Mouse (Mus musculus) heart, postnatal 0 days (tissue): ENCODE data around the gene Arl4a. TPM values are rescaled to one million over a fixed set of nuclear protein-coding genes. Genes with fewer than 3 reads are reported as not detected.

ENCODE experiments used
- ATAC-seq: fragments of 200-750 bp; cut with Nextera tagmentation; 2 replicates; pipeline ENCODE4 v1.8.0; 2017; ENCODE audit warnings: low read depth, moderate number of reproducible peaks, moderate library complexity; ENCODE audit not compliant: insufficient read depth
- DNase-seq: peaks from one replicate; pipeline ENCODE4 v3.0.0-alpha.2; 2016; ENCODE audit warnings: low spot score
- H3K27ac ChIP-seq: fragments of 300-500 bp; sonication (generic); 2 replicates; pipeline ENCODE4 v1.5.1; 2014; ENCODE audit warnings: low read depth, mild to moderate bottlenecking
- H3K27me3 ChIP-seq: fragments of 300-500 bp; sonication (generic); 2 replicates; pipeline ENCODE4 v1.6.1; 2014; ENCODE audit warnings: low read length, mixed read lengths; ENCODE audit not compliant: control insufficient read depth, insufficient read depth
- H3K36me3 ChIP-seq: fragments of 300-500 bp; sonication (generic); replicated peaks from 2 replicates; pipeline ENCODE4 v1.6.1; 2014; ENCODE audit warnings: low read length, mixed read lengths; ENCODE audit not compliant: control insufficient read depth, insufficient read depth
- H3K4me1 ChIP-seq: fragments of 300-500 bp; sonication (generic); 2 replicates; pipeline ENCODE4 v1.6.1; 2014; ENCODE audit warnings: antibody characterized with exemption; ENCODE audit not compliant: control insufficient read depth, insufficient read depth
- H3K4me2 ChIP-seq: fragments of 300-500 bp; sonication (generic); 2 replicates; pipeline ENCODE4 v1.6.1; 2014; ENCODE audit warnings: low read depth, mild to moderate bottlenecking, low read length, moderate library complexity
- H3K4me3 ChIP-seq: fragments of 300-500 bp; sonication (generic); 2 replicates; pipeline ENCODE4 v1.5.1; 2014; ENCODE audit warnings: low read depth, low read length
- H3K9ac ChIP-seq: fragments of 300-500 bp; sonication (generic); replicated peaks from 2 replicates; pipeline ENCODE4 v1.6.1; 2014; ENCODE audit warnings: low read depth, low read length, mixed read lengths
- H3K9me3 ChIP-seq: fragments of 300-500 bp; sonication (generic); replicated peaks from 2 replicates; pipeline ENCODE4 v1.6.1; 2016; ENCODE audit warnings: low read length; ENCODE audit not compliant: control insufficient read depth
- CTCF ChIP-seq: IDR thresholded peaks from 2 replicates; pipeline ENCODE4 v1.5.1; 2016; ENCODE audit warnings: antibody characterized with exemption, control low read depth, low read depth
- EP300 ChIP-seq: IDR thresholded peaks from 2 replicates; pipeline ENCODE4 v1.6.1; 2016; ENCODE audit warnings: antibody characterized with exemption, low read depth
- WGBS: fragments of 180-500 bp; shearing (Covaris S2); extraction: QIAGEN DNeasy Blood & Tissue Kit; methylation state at CpG from one replicate; pipeline ENCODE4 v1.1.7; 2014; 5-methylcytosine and 5-hydroxymethylcytosine counted together
- polyA plus RNA-seq: library from polyadenylated mRNA; unstranded; fragments of >200 nt; fragmentation: Nextera tagmentation; extraction: Ambion mirVana; gene quantifications from 2 replicates; pipeline ENCODE4 v1.2.1, GENCODE M21; 2015
- total RNA-seq: library from RNA; depleted of rRNA; stranded (reverse); fragments of >200 nt; gene quantifications from 2 replicates; pipeline ENCODE4 v1.2.3, GENCODE M21; 2014; ENCODE audit warnings: low replicate concordance; rRNA removed

Arl4a gene
- total RNA-seq = 5.9 and 15.8 TPM in 2 replicates
- polyA plus RNA-seq = 33.7 and 35.9 TPM in 2 replicates

GRCm38 (mm10) chr12:40037876-40038463 is at the start of gene Arl4a:
Gene Arl4a (minus strand): TSS chr12:40038025.
- Histone ChIP-seq H3K9me3 (no peaks in the 10 kb centered on the region), H3K27ac (peak within 1 kb of the TSS; percentile 97), H3K9ac (peak within 1 kb of the TSS; percentile 89), H3K4me1 (peaks cover 12% of the 10 kb centered on the region; the same call in 1 of the 2 replicates), H3K4me3 (peak within 1 kb of the TSS; percentile 95), H3K27me3 (no peaks in the 10 kb centered on the region), H3K4me2 (peak within 1 kb of the TSS; percentile 76), H3K36me3 (no peaks in the 10 kb centered on the region)
- under 1% methylated on average over 51 of the region's 68 CpGs for WGBS
- TF ChIP-seq EP300 = 0 out of 2 replicates have a peak, but pooled peaks have one; percentile 29
- no peak for TF ChIP-seq CTCF
- DNase-seq (peak; percentile 86), ATAC-seq (peak; percentile 91)

GRCm38 (mm10) chr12:40085731-40086322 is 48.0 kb upstream of the Arl4a start:
- no peak overlapping the region for H3K4me2 ChIP-seq
- no peaks in the 10 kb centered on the region for H3K9me3 ChIP-seq
- no peaks in the 10 kb centered on the region for H3K36me3 ChIP-seq
- no peak overlapping the region for H3K4me3 ChIP-seq
- 60% methylated on average over 5 of the region's 5 CpGs for WGBS
- no peaks in the 10 kb centered on the region for H3K27me3 ChIP-seq
- no peaks in the 10 kb centered on the region for H3K4me1 ChIP-seq
- no peak overlapping the region for H3K27ac ChIP-seq
- H3K9ac ChIP-seq = no peak overlapping the region
- DNase-seq (no peak), ATAC-seq (no peak)
- TF ChIP-seq EP300 (no peak), CTCF (no peak)

GRCm38 (mm10) chr12:40082453-40083238 is 44.8 kb upstream of the Arl4a start:
- 41% methylated on average over 5 of the region's 6 CpGs for WGBS
- H3K4me1 ChIP-seq = no peaks in the 10 kb centered on the region
- H3K36me3 ChIP-seq = no peaks in the 10 kb centered on the region
- peak; percentile 58 for DNase-seq
- no peak overlapping the region for H3K4me3 ChIP-seq
- no peaks in the 10 kb centered on the region for H3K27me3 ChIP-seq
- TF ChIP-seq EP300 (no peak), CTCF (peak; percentile 73)
- H3K9ac ChIP-seq = no peak overlapping the region
- no peak for ATAC-seq
- no peak overlapping the region for H3K4me2 ChIP-seq
- no peak overlapping the region for H3K27ac ChIP-seq
- no peaks in the 10 kb centered on the region for H3K9me3 ChIP-seq

GRCm38 (mm10) chr12:40082048-40082447 is 44.2 kb upstream of the Arl4a start:
- Histone ChIP-seq H3K4me1 (no peaks in the 10 kb centered on the region), H3K27ac (no peak overlapping the region), H3K9ac (no peak overlapping the region), H3K36me3 (no peaks in the 10 kb centered on the region), H3K27me3 (no peaks in the 10 kb centered on the region), H3K9me3 (no peaks in the 10 kb centered on the region), H3K4me2 (no peak overlapping the region), H3K4me3 (no peak overlapping the region)
- DNase-seq = no peak
- no peak for ATAC-seq
- WGBS = 56% methylated on average over 5 of the region's 5 CpGs
- TF ChIP-seq EP300 (no peak), CTCF (no peak)

- H3K9me3 ChIP-seq = no peaks in the 10 kb centered on the region
- TF ChIP-seq EP300 = no peak
- peak; percentile 30 for TF ChIP-seq CTCF
- 56% methylated on average over 5 of the region's 5 CpGs for WGBS
- no peak for ATAC-seq
- no peaks in the 10 kb centered on the region for H3K36me3 ChIP-seq
- no peak overlapping the region for H3K4me2 ChIP-seq
- no peak overlapping the region for H3K4me3 ChIP-seq
- peak; percentile 30 for DNase-seq
- H3K9ac ChIP-seq = no peak overlapping the region
- no peak overlapping the region for H3K27ac ChIP-seq
- H3K27me3 ChIP-seq = no peaks in the 10 kb centered on the region
- H3K4me1 ChIP-seq = no peaks in the 10 kb centered on the region
Measured at GRCm38 (mm10) chr12:40073660-40074059, 35.8 kb upstream of the Arl4a start.
